Mouse (Mus musculus): ENCODE data around the gene Olfr1380. TPM values are rescaled to one million over a fixed set of nuclear protein-coding genes. Genes with fewer than 3 reads are reported as not detected.
"Not testable (repeated sequence)": the region's sequence is repeated elsewhere in the genome, so short reads cannot be mapped to it uniquely, and the experiment has no call there.

Gene Olfr1380
- not detected in 2 replicates for polyA plus RNA-seq (2015; fragmentation: Nextera tagmentation; extraction: Ambion mirVana)

DNA sequence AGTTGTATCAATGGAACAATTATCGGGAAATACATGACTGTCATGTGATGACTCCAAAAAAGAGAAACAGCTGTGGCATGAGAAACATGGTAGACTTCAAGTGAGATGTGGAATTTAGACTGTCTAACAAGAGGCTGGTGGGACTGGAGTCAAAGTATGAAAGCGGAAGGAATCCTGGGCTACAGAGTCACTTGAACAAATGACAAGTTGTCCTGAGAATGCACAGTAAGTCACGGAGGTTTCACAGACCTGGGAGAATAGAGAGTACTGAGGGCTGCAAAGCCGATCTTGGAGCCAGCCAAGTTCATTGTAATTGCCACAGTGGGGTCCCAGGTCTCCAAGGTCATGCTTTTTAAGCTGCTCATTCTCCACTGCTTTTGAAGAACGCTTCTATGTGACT lies at the start of gene Olfr1380:
Gene Olfr1380 (plus strand): TSS at position 301 of the 400 bp plus-strand sequence.
- H3K4me1 ChIP-seq (replicated peaks; ENCODE audit: control insufficient read depth, insufficient read depth, low read length); H3K9ac ChIP-seq (ENCODE audit: low read depth, low read length); H3K4me2 ChIP-seq (replicated peaks; ENCODE audit: low read depth); H3K27me3 ChIP-seq (replicated peaks; ENCODE audit: control insufficient read depth, insufficient read depth, low read length); ATAC-seq; H3K27ac ChIP-seq (ENCODE audit: low read depth, low read length); H3K36me3 ChIP-seq (ENCODE audit: control insufficient read depth, insufficient read depth); H3K9me3 ChIP-seq (ENCODE audit: control insufficient read depth); H3K4me3 ChIP-seq (ENCODE audit: low read depth, low read length): not testable (repeated sequence)
- 76% methylated on average over 5 of the region's 5 CpGs for WGBS

DNA sequence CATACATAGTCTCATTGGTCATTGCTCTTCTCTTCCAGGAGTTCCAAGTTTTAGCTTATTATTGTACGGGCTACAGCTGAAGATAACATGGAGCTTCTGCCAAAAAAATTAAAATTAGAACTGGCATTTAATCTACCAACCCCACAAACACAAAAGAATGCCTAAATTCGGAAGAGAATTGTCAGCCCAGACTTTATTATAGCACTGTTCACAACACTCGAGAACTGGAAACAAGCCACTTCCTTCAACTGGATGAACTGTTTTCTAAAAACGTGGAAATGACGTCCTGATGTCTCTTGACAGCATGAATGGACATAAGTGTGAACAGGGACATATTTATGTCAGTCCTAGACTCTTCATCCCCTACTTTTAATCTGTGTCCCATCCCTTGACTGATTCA lies 38.6 kb upstream of the Olfr1380 start:
- H3K4me1 ChIP-seq (replicated peaks; ENCODE audit: control insufficient read depth, insufficient read depth, low read length) = no peaks in the 10 kb centered on the region
- TF ChIP-seq CTCF (IDR thresholded peaks at IDR 0.05; ENCODE audit: low read depth) = no peak
- H3K4me3 ChIP-seq (ENCODE audit: low read depth, low read length) = no peak overlapping the region
- no peak overlapping the region for H3K9ac ChIP-seq (ENCODE audit: low read depth, low read length)
- no peaks in the 10 kb centered on the region for H3K36me3 ChIP-seq (ENCODE audit: control insufficient read depth, insufficient read depth)
- H3K9me3 ChIP-seq (ENCODE audit: control insufficient read depth) = no peaks in the 10 kb centered on the region
- no peaks in the 10 kb centered on the region for H3K27me3 ChIP-seq (replicated peaks; ENCODE audit: control insufficient read depth, insufficient read depth, low read length)
- ATAC-seq = no peak
- H3K27ac ChIP-seq (ENCODE audit: low read depth, low read length) = no peak overlapping the region
- H3K4me2 ChIP-seq (replicated peaks; ENCODE audit: low read depth) = no peak overlapping the region
- WGBS = 66% methylated on average over 5 of the region's 5 CpGs

DNA sequence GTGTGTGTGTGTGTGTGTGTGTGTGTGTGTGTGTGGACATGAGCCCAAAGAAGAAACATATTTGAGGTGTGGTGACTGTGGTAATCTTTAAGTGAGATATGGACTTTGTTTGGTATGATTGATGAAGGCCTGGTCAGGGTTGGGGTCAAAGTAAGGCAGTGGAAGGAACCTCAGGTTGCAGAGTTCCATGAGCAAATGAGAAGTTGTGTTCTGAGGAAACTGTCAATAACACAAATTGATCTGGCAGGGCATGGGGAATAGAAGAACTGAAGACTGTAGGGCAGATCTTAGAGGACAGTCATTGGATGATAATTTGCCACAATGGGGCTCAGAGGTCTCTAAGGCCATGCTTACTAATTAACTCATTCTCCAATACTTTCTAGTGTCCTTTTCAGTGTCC lies 37.3 kb upstream of the Olfr1380 start, which contains the start of gene Olfr1383:
Gene Olfr1383 (plus strand): TSS at position 301 of the 400 bp plus-strand sequence.
- Histone ChIP-seq H3K4me3 (ENCODE audit: low read depth, low read length) (no peak within 1 kb of the TSS), H3K27ac (ENCODE audit: low read depth, low read length) (no peak within 1 kb of the TSS), H3K36me3 (ENCODE audit: control insufficient read depth, insufficient read depth) (no peaks in the 10 kb centered on the region), H3K9ac (ENCODE audit: low read depth, low read length) (no peak within 1 kb of the TSS), H3K4me2 (replicated peaks; ENCODE audit: low read depth) (no peak within 1 kb of the TSS), H3K4me1 (replicated peaks; ENCODE audit: control insufficient read depth, insufficient read depth, low read length) (no peaks in the 10 kb centered on the region), H3K27me3 (replicated peaks; ENCODE audit: control insufficient read depth, insufficient read depth, low read length) (no peaks in the 10 kb centered on the region), H3K9me3 (ENCODE audit: control insufficient read depth) (no peaks in the 10 kb centered on the region)
- no peak for TF ChIP-seq CTCF (IDR thresholded peaks at IDR 0.05; ENCODE audit: low read depth)
- ATAC-seq = no peak

DNA sequence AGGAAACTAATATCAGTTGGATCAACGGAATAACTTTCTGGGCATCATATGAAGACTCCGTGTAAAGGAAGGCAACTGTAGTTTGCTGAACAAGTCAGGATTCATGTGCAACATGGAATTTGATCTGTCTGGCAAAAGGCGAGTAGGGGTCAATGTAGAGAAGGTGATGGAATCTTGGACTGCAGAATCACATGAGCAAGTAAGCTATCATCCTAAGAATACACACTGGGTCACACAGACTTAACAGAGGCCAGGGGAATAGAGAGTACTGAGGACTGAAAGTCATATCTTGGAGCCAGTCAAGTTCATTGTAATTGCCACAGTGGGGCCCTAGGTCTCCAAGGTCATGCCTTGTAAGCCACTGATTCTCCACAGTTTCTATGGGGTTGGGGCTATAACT lies 28.7 kb upstream of the Olfr1380 start, which contains the start of gene Olfr1382:
Gene Olfr1382 (plus strand): TSS at position 301 of the 400 bp plus-strand sequence.
- H3K4me1 ChIP-seq (replicated peaks; ENCODE audit: control insufficient read depth, insufficient read depth, low read length) = no peaks in the 10 kb centered on the region
- no peaks in the 10 kb centered on the region for H3K27me3 ChIP-seq (replicated peaks; ENCODE audit: control insufficient read depth, insufficient read depth, low read length)
- H3K9ac ChIP-seq (ENCODE audit: low read depth, low read length) = no peak within 1 kb of the TSS
- no peak within 1 kb of the TSS for H3K4me3 ChIP-seq (ENCODE audit: low read depth, low read length)
- WGBS = 82% methylated on average over 3 of the region's 3 CpGs
- no peak for TF ChIP-seq CTCF (IDR thresholded peaks at IDR 0.05; ENCODE audit: low read depth)
- H3K36me3 ChIP-seq (ENCODE audit: control insufficient read depth, insufficient read depth) = no peaks in the 10 kb centered on the region
- no peak for ATAC-seq
- H3K9me3 ChIP-seq (ENCODE audit: control insufficient read depth) = no peaks in the 10 kb centered on the region
- H3K27ac ChIP-seq (ENCODE audit: low read depth, low read length) = no peak within 1 kb of the TSS
- no peak within 1 kb of the TSS for H3K4me2 ChIP-seq (replicated peaks; ENCODE audit: low read depth)

DNA sequence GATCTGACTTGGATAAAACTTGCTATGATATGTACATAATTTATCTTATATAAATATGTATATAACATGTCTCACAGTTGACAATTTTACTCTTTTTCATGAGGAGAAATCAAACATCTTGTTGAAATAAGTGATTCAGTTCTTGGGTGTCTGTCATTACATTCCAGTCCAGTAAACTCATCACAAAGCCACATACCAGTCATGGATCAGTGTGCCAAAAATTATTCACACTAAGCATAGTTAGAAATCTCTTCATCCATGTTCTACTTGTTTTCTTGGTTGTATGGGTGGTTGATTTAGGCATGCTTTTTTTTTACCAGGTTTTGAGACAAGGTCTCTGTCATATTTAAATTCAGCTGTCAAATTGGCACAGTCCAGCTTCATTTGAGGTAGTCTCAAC lies 23.9 kb upstream of the Olfr1380 start:
- no peak for TF ChIP-seq CTCF (IDR thresholded peaks at IDR 0.05; ENCODE audit: low read depth)
- H3K27ac ChIP-seq (ENCODE audit: low read depth, low read length) = no peak overlapping the region
- ATAC-seq = no peak

DNA sequence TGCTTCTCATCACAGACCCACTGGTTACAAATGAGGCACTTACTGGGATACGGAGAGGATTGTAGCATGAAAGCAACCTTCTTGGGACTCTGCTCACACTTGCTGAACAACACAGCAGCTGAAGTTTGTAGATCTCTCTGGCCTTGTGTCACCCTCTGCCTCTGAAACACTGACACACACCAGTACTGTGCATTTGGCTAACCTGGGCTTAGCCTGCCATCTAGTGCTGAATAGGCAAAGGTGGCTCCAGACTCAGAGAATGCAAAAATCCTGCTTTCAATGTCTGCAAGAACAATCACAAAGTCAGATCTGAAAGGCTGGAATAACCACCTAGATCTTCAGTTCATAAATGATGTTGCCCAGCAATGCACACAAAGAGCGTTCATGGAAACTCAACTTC lies 20.0 kb upstream of the Olfr1380 start:
- H3K4me1 ChIP-seq (replicated peaks; ENCODE audit: control insufficient read depth, insufficient read depth, low read length); H3K4me3 ChIP-seq (ENCODE audit: low read depth, low read length); H3K36me3 ChIP-seq (ENCODE audit: control insufficient read depth, insufficient read depth); H3K27ac ChIP-seq (ENCODE audit: low read depth, low read length); H3K9me3 ChIP-seq (ENCODE audit: control insufficient read depth); H3K9ac ChIP-seq (ENCODE audit: low read depth, low read length); H3K4me2 ChIP-seq (replicated peaks; ENCODE audit: low read depth); ATAC-seq; H3K27me3 ChIP-seq (replicated peaks; ENCODE audit: control insufficient read depth, insufficient read depth, low read length): not testable (repeated sequence)
- peak; percentile 29; the same call in 1 of the 2 replicates for TF ChIP-seq CTCF (IDR thresholded peaks at IDR 0.05; ENCODE audit: low read depth)
- 77% methylated on average over 2 of the region's 2 CpGs for WGBS

More for the DNA sequence above, 23.9 kb upstream of the Olfr1380 start:
- H3K4me2 ChIP-seq (replicated peaks; ENCODE audit: low read depth) = no peak overlapping the region
- H3K27me3 ChIP-seq (replicated peaks; ENCODE audit: control insufficient read depth, insufficient read depth, low read length) = no peaks in the 10 kb centered on the region
- no peaks in the 10 kb centered on the region for H3K36me3 ChIP-seq (ENCODE audit: control insufficient read depth, insufficient read depth)
- no peaks in the 10 kb centered on the region for H3K9me3 ChIP-seq (ENCODE audit: control insufficient read depth)
- no peak overlapping the region for H3K4me3 ChIP-seq (ENCODE audit: low read depth, low read length)
- no peak overlapping the region for H3K9ac ChIP-seq (ENCODE audit: low read depth, low read length)
- H3K4me1 ChIP-seq (replicated peaks; ENCODE audit: control insufficient read depth, insufficient read depth, low read length) = no peaks in the 10 kb centered on the region

DNA sequence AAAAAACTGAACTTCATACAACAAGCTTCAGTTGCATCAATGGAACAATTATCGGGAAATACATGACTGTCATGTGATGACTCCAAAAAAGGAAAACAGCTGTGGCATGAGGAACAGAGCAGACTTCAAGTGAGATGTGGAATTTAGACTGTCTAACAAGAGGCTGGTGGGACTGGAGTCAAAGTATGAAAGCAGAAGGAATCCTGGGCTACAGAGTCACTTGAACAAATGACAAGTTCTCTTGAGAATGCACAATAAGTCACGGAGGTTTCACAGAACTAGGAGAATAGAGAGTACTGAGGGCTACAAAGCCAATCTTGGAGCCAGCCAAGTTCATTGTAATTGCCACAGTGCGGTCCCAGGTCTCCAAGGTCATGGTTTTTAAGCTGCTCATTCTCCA lies 13.5 kb upstream of the Olfr1380 start, which contains the start of gene Olfr1381:
Gene Olfr1381 (plus strand): TSS at position 301 of the 400 bp plus-strand sequence.
- H3K36me3 ChIP-seq (ENCODE audit: control insufficient read depth, insufficient read depth); H3K9ac ChIP-seq (ENCODE audit: low read depth, low read length); H3K4me2 ChIP-seq (replicated peaks; ENCODE audit: low read depth); H3K27me3 ChIP-seq (replicated peaks; ENCODE audit: control insufficient read depth, insufficient read depth, low read length); H3K27ac ChIP-seq (ENCODE audit: low read depth, low read length); H3K4me1 ChIP-seq (replicated peaks; ENCODE audit: control insufficient read depth, insufficient read depth, low read length); ATAC-seq; H3K4me3 ChIP-seq (ENCODE audit: low read depth, low read length); H3K9me3 ChIP-seq (ENCODE audit: control insufficient read depth): not testable (repeated sequence)
- WGBS = 78% methylated on average over 3 of the region's 3 CpGs
